Mouse (Mus musculus): ENCODE results near the gene Wfdc8. TPM values are rescaled to one million over a fixed set of nuclear protein-coding genes. Genes with fewer than 3 reads are reported as not detected.

The Wfdc8 gene
- total RNA-seq, 2 experiments from 2014 or later, result not detected

DNA sequence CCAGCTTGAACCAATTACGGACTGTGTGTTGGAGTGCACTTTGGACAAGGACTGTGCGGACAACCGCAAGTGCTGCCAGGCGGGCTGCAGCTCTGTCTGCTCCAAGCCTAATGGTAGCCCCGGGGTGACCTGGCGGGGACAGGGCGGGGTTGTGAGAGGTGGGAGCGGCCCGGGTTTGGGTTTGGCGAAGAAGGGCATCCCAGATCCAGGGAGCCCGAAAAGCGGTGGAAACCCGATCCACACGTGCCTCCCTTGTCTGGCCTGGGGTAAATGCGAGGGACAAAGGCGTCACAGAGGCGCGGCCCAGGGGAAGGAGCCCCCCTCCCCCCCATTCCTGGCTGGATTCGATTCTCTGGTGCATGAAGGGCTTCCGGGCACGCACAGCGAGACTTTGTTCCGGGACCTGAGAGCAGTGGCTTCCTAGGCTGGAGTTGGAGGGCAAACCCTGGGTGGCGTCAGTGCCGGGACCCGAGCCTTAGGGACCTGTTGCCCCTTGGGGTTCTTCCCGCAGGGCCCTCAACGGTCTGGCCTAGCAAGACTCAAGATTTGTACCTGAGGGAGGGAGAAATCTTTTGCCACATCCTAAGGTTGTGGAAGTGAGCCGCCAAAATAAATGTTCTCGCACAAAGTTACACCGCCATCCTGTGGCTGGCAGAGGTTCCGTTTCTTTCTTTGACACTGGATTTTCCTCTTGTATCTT, 49.9 kb downstream of the Wfdc8 start:
- peak in 1 of 2 experiments; percentile 34 for DNase-seq
- intact Hi-C loops (cut with DNase I), result no loop called here

DNA sequence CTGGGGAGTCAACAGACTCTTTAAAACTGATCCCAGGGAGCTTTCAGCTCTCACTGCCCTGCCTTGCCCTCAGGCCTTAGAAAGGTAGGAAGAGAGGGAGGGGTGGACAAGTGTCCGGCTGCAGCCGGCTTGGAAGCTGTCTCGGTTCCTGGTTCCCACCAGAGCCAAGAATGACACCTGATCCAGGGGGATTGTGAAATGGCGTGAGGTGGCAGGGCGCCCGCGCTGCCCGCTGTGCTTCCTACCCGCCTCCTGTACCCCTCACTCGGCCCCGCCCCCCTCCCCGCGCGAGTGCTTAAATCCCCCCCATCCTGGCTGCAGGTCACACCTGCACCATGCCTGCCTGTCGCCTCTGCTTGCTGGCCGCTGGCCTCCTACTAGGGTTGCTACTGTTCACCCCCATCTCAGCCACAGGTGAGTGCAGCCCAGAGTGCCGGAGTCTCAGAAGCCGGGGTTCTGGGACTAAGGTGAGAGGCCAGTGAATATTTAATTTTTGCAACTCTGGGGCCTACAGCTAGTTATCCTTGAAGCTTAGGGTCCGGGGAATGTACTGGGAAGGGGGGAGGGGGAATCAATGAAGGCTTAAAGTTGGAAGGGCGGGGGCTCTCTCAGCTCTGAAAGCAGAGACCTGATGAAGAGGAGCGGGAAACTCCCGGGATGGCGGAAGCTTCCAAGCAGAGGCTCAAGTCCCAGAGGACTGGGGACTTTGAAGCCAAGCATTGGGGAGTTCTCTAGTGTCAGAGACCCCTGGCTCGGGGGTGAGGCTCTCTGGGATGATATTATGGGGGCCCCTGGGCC, 50.8 kb downstream of the Wfdc8 start, which contains the start of gene Wfdc2:
Gene Wfdc2 (plus strand): TSS at position 23 of the 798 bp plus-strand sequence.
- intact Hi-C loops (cut with DNase I), result no loop called here
- DNase-seq, result no peak

DNA sequence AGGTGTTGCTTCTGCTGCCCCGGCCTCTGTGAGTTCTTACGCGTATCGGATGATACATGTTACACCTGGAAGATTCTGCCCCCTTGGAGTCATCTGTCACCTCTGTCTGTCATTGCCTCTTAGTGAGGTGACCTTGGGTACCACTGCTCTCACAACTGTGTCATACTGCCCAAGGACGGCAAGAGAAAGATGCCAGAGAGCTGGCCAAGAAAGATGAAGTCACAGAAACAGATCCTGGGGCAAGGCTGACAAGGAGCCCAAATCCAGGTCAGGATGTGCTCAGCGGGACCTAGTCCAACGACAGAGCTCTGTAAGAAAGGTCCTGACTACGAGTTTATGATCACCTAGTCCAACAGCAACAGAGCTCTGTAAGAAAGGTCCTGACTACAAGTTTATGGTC, 53.3 kb downstream of the Wfdc8 start:
- intact Hi-C loops (cut with DNase I), result no loop called here
- DNase-seq, result no peak

DNA sequence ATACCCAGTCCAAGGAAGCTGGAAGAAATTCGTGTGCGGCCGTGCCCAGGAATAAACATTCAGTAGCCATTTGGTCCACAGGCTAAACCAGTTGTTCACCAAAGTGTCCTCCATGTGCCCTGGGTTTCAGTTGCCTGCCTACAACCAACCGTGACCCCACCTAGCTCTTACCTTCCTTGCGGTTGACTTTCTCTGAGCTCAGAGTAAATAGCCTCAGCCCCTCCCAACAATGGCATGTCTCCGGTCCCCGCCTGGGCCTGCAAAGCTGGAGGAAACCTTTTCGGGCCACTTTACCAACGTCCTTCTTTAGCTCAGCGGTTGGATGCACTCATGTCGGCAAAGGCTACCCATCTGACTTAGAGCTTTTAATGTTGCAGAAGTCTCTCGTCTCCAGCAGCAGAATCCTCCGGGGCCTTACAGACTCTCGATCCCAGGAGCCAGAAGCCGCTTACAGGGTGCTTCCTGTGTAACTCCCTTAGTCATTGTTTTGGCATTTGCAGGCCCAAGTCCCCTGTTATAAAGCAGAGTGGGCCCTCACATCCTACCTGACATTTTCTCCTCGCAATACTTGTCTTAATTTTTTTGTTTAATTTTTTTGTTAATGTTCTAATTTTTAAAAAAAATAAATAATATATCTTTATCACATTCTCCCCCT, 54.3 kb downstream of the Wfdc8 start:
- intact Hi-C loops (cut with DNase I), result no loop called here

DNA sequence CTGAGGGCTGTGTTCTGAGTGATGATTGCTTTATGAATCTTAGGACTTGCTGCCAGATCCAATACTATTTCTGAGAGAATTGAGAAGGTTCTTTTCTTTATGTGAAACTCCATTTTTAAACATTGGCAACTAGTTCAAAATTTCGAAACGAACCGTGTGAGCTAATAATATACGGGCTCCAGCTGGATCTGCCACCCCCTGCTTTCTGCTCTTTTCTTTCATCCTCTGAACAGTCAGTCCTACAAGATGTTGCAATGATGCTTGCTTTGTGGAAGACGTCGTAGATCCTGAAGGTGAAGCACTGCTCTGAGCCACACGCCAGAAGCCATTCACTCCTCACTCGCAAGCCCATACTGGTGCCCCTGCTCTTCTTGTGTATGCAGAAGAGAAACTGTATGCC, 55.0 kb downstream of the Wfdc8 start:
- intact Hi-C loops (cut with DNase I), result no loop called here
- DNase-seq, result no peak

More for the DNA sequence above, 54.3 kb downstream of the Wfdc8 start:
- DNase-seq, result no peak

DNA sequence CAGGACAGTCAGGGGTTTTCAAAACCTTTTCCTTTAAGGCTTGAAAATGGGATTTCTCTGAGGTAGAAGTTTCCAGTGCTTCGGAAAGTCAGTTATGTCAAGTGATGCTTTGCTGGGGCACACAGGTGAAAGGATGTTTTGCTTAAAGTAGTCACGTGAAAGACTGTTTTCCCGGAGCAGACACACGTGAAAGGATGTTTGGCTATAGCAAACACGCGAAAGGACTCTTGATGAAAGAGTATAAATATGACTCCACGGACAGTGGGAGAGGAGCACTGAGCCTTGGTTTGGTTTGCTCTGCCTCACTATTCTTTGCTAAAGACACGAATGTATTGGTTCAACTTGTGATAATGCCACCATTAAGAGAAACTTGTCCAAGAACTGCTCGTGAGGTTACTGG, 61.9 kb downstream of the Wfdc8 start:
- intact Hi-C loops (cut with DNase I), result no loop called here
- no peak for DNase-seq

DNA sequence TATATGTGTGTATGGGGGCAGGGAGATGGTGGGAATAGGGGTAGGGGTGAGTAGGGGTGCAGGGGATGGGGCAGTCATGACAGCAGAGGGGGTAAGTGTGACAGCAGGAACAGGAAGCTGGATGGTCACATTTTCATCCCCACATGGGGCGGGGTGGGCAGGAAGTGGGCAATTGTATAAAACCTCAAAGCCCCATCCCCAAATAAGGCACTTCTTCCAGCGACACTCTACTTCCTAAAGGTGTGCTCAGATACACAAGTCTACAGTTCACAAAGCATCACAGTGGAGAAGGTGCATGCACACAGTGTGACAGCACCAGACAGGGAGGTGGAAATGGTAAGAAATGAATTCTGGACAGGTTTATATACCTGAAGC, 62.5 kb downstream of the Wfdc8 start:
- intact Hi-C loops (cut with DNase I), result no loop called here
- no peak for DNase-seq

DNA sequence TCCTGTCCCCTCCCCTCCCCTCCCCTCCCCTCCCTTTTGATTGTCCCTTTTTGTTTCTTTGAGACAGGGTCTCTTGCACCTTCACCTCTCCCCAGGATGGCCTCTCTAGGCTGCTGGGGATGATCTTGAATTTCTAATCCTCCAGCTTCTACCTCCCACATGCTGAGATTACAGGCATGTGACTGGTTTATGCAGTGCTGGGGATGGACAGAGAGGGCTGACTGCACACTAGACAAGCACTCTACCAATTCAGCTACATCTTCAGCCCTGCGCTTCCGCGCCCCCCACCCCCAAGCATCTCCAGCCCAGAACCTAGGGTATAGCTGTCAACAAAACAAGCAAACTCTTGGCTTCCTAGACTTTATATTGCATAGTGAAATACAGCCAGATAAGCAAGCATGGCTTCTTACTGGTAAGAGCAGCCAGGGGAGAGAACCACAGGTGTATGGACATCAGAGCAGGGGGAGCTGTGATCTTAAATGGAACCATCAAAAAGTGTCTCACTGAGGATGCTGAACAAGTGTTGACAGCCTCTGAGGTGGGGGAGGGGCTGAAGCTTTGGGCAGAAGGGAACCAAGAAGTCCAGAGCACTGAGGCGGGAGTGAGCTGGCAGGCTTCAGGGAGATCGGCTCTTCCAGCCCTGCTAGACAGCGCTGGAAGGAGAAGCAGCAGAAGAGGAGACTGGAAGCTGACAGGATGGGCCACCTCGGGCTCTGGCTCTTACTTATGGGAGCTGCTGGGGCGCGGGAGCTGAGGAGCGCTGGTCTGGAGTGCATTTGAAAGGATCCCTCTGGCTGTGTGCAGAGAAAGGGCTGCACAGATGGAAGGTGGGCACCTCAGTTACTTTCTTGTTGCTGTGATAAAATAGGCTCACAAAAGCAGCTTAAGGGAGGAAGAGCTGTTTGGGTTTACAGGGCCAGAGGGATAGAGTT, 63.2 kb downstream of the Wfdc8 start:
- intact Hi-C loops (cut with DNase I), result no loop called here
- no peak for DNase-seq

DNA sequence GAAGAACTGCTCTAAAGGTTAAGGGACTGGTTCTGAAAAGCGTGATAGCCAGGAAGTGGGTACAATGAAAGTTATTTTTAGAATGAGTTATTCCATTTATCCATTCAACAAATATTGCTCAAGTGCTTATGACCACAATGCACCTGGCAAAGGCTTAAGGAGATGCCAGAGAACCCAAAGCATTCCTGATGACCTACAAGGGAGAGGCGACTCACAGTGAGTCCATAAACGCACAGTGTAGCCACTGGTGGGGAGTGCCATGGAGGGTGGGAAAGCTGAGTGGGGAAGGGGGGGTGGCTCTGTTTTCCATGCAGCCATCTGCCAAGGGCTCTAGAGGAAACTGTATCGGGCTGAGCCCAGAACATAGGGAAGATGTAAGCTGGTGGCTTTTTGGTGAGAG, 64.1 kb downstream of the Wfdc8 start:
- no peak for DNase-seq
- intact Hi-C loops (cut with DNase I), result no loop called here

Other genes with a start within 250 kb of the Wfdc8 start
- 1 to 10 TPM; 1.4 to 3.6 TPM for gene Slpi, start 224.5 kb downstream of the Wfdc8 start, total RNA-seq (2021)
- not detected for gene Rbpjl, start 210.5 kb downstream of the Wfdc8 start, total RNA-seq (2021)
- 1 to 10 TPM; 1.2 to 1.5 TPM for gene Matn4, start 208.5 kb downstream of the Wfdc8 start, total RNA-seq (2021)
- gene Sdc4, start 169.7 kb downstream of the Wfdc8 start, total RNA-seq (2021), result 10 to 100 TPM; 20.0 to 27.0 TPM
- 10 to 100 TPM; 21.2 to 21.9 TPM for gene Sys1, start 156.7 kb downstream of the Wfdc8 start, total RNA-seq (2021)
- gene Gm20458, start 152.7 kb downstream of the Wfdc8 start, total RNA-seq (2021), result 1 to 10 TPM; 3.0 to 5.3 TPM
- gene Trp53tg5, start 139.9 kb downstream of the Wfdc8 start, total RNA-seq (2021), result not detected
- gene Dbndd2, start 127.5 kb downstream of the Wfdc8 start, total RNA-seq (2021), result 10 to 100 TPM; 17.9 to 19.0 TPM
- 10 to 100 TPM; 43.1 to 45.9 TPM for gene Pigt, start 116.1 kb downstream of the Wfdc8 start, total RNA-seq (2021)
- 10 to 100 TPM in 1 of 2 experiments, not detected in 1; 14.8 TPM for gene Wfdc2, start 51.2 kb downstream of the Wfdc8 start, total RNA-seq (2021)
- gene Spint3, start 40.2 kb downstream of the Wfdc8 start, total RNA-seq (2021), result not detected
- gene Wfdc6a, start 28.2 kb downstream of the Wfdc8 start, total RNA-seq (2021), result under 1 TPM; 0.29 to 0.48 TPM
- gene Eppin, start 20.0 kb downstream of the Wfdc8 start, total RNA-seq (2021), result not detected
- gene Wfdc6b, start 104 bp downstream of the Wfdc8 start, total RNA-seq (2021), result not detected
- gene Wfdc16, start 25.2 kb upstream of the Wfdc8 start, total RNA-seq (2021), result not detected
- not detected for gene Wfdc10, start 42.4 kb upstream of the Wfdc8 start, total RNA-seq (2021)
- not detected for gene Wfdc9, start 43.0 kb upstream of the Wfdc8 start, total RNA-seq (2021)
- not detected for gene Wfdc11, start 60.5 kb upstream of the Wfdc8 start, total RNA-seq (2021)
- gene Wfdc13, start 71.5 kb upstream of the Wfdc8 start, total RNA-seq (2021), result not detected
- not detected for gene Spint4, start 84.9 kb upstream of the Wfdc8 start, total RNA-seq (2021)
- not detected for gene Spint5, start 101.7 kb upstream of the Wfdc8 start, total RNA-seq (2021)
- under 1 TPM; 0.22 to 0.33 TPM for gene Wfdc3, start 132.3 kb upstream of the Wfdc8 start, total RNA-seq (2021)
- 10 to 100 TPM; 29.4 to 30.2 TPM for gene Dnttip1, start 132.4 kb upstream of the Wfdc8 start, total RNA-seq (2021)
- 10 to 100 TPM; 10.8 to 19.5 TPM for gene Ube2c, start 156.3 kb upstream of the Wfdc8 start, total RNA-seq (2021)
- gene Tnnc2, start 166.3 kb upstream of the Wfdc8 start, total RNA-seq (2021), result not detected
- 10 to 100 TPM; 20.8 to 23.0 TPM for gene Snx21, start 172.2 kb upstream of the Wfdc8 start, total RNA-seq (2021)
- gene Acot8, start 191.3 kb upstream of the Wfdc8 start, total RNA-seq (2021), result 10 to 100 TPM; 11.2 to 11.3 TPM
- 1 to 10 TPM; 2.4 to 2.6 TPM for gene Zswim3, start 191.5 kb upstream of the Wfdc8 start, total RNA-seq (2021)
- gene Zswim1, start 209.1 kb upstream of the Wfdc8 start, total RNA-seq (2021), result 1 to 10 TPM; 3.7 to 5.0 TPM
- gene Spata25, start 214.9 kb upstream of the Wfdc8 start, total RNA-seq (2021), result 1 to 10 TPM in 1 of 2 experiments, under 1 TPM in 1; 0.86 to 1.0 TPM
- 100 to 1,000 TPM in 1 of 2 experiments, 10 to 100 TPM in 1; 97.7 to 103 TPM for gene Ctsa, start 219.2 kb upstream of the Wfdc8 start, total RNA-seq (2021)
- 10 to 100 TPM; 34.6 to 34.7 TPM for gene Neurl2, start 219.8 kb upstream of the Wfdc8 start, total RNA-seq (2021)
- 10 to 100 TPM; 43.7 to 58.5 TPM for gene Pltp, start 244.1 kb upstream of the Wfdc8 start, total RNA-seq (2021)